Mouse (Mus musculus) kidney, embryonic 16.5 days (tissue): ENCODE measurements at regions not wholly inside any gene's neighbourhood (a gene's known extent, or its start where the extent isn't known, plus 50 kb on each side); places are given as distances from the start of the nearest gene placed in this dataset.

Source experiments
- ATAC-seq: fragments of 200-750 bp; cut with Nextera tagmentation; 2 replicates; pipeline ENCODE4 v1.8.0; 2017; ENCODE audit warnings: moderate TSS enrichment; ENCODE audit not compliant: low FRiP score, low TSS enrichment
- H3K27ac ChIP-seq: fragments of 300-500 bp; sonication (generic); 2 replicates; pipeline ENCODE4 v1.5.1; 2014; ENCODE audit warnings: low read length
- H3K27me3 ChIP-seq: fragments of 300-500 bp; sonication (generic); 2 replicates; pipeline ENCODE4 v1.6.1; 2014; ENCODE audit warnings: low read length, control low read depth, mixed read lengths; ENCODE audit not compliant: insufficient read depth
- H3K36me3 ChIP-seq: fragments of 300-500 bp; sonication (generic); 2 replicates; pipeline ENCODE4 v1.6.1; 2014; ENCODE audit warnings: low read length, control low read depth, mixed read lengths; ENCODE audit not compliant: insufficient read depth
- H3K4me1 ChIP-seq: fragments of 300-500 bp; sonication (generic); 2 replicates; pipeline ENCODE4 v1.6.1; 2014; ENCODE audit warnings: low read length, control low read depth, mixed read lengths; ENCODE audit not compliant: insufficient read depth
- H3K4me2 ChIP-seq: fragments of 300-500 bp; sonication (generic); replicated peaks from 2 replicates; pipeline ENCODE4 v1.6.1; 2014; ENCODE audit warnings: low read depth, low read length
- H3K4me3 ChIP-seq: fragments of 300-500 bp; sonication (generic); 2 replicates; pipeline ENCODE4 v1.5.1; 2014; ENCODE audit warnings: mild to moderate bottlenecking, low read length
- H3K9ac ChIP-seq: fragments of 300-500 bp; sonication (generic); replicated peaks from 2 replicates; pipeline ENCODE4 v1.6.1; 2014; ENCODE audit warnings: low read length
- H3K9me3 ChIP-seq: fragments of 300-500 bp; sonication (generic); 2 replicates; pipeline ENCODE4 v1.6.1; 2016; ENCODE audit warnings: low read length, control low read depth
- WGBS: fragments of 180-500 bp; shearing (Covaris S2); extraction: QIAGEN DNeasy Blood & Tissue Kit; methylation state at CpG from one replicate; pipeline ENCODE4 v1.1.7; 2014; 5-methylcytosine and 5-hydroxymethylcytosine counted together

DNA sequence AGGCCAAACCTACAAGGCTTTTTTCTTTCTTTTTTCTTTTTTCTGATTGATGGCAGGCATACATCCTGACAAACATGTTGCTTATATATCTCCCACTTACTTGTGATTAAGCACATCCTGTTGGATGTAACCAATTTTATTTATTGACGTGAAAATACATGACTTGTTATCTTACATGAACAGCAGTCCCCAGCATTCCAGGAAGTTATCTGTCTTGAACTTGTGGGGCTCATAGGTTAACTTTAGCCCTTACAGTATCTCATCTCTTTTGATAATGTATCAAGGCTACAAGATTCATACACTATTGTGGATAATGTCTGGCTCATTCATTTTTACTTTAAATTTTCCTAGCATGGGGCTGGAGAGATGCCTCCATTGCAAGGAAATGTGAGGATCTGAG lies 852.0 kb upstream of the Agtr1b start:
- Histone ChIP-seq H3K27ac (no peak overlapping the region), H3K9me3 (no peaks in the 10 kb centered on the region), H3K4me2 (no peak overlapping the region), H3K27me3 (no peaks in the 10 kb centered on the region), H3K4me1 (no peaks in the 10 kb centered on the region), H3K9ac (no peak overlapping the region), H3K36me3 (no peaks in the 10 kb centered on the region), H3K4me3 (no peak overlapping the region)
- ATAC-seq: no peak
- 74% methylated on average over 1 of the region's 1 CpGs for WGBS

DNA sequence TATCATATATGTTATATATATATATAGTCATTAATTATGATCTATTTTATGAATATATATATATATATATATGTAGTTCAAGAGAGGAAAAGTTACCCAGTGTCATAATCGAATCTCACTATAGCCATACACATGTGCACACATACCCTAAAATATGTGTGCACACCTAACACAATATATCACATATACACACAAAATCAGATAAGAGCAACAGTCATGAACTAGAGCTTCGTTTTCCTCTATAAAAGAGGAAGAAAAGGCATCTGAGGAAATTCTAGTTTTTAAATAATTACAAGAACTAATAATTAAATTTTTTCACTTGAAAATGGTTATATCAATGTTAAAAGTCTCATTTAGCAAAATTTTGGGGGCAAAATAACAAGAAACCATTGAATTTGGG lies 835.3 kb upstream of the Tbl1xr1 start:
- Histone ChIP-seq H3K36me3 (no peaks in the 10 kb centered on the region), H3K4me1 (no peaks in the 10 kb centered on the region), H3K27ac (no peak overlapping the region), H3K4me2 (no peak overlapping the region), H3K27me3 (no peaks in the 10 kb centered on the region), H3K9me3 (no peaks in the 10 kb centered on the region), H3K9ac (no peak overlapping the region), H3K4me3 (no peak overlapping the region)
- 87% methylated on average over 2 of the region's 2 CpGs for WGBS
- no peak for ATAC-seq

DNA sequence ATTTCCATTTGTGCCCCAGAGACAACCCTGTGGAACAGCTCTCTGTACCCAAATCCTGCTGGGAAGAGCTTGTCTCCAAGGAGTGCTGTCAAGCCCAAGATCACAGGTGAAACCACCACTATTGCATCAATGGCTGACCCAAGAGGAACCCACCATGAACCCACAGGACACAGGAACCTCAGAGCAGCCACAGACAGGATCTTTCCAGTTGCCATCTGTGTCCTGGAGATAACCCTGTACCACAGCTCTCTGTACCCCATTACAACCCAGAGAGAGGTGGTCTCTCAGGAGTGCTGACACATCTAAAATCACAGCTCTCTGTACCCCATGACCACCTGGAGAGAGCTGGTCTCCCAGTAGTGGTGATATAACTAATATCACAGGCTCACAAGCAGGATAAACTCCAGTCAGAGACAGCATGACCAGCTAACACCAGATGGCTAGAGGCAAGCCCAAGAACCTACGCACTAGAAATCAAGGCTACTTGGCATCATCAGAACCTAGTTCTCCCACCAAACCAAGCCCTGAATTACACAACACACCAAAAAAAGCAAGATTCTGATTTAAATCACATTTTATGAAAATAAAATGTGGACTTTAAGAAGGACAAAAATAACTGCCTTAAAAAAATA lies 820.2 kb upstream of the Tbl1xr1 start:
- no peaks in the 10 kb centered on the region for H3K4me1 ChIP-seq
- 96% methylated on average over 1 of the region's 1 CpGs for WGBS
- no peak for ATAC-seq
- H3K9me3 ChIP-seq: no peaks in the 10 kb centered on the region
- H3K4me3 ChIP-seq: no peak overlapping the region
- no peaks in the 10 kb centered on the region for H3K27me3 ChIP-seq
- H3K4me2 ChIP-seq: no peak overlapping the region
- H3K27ac ChIP-seq: no peak overlapping the region
- no peak overlapping the region for H3K9ac ChIP-seq
- H3K36me3 ChIP-seq: no peaks in the 10 kb centered on the region

- no peaks in the 10 kb centered on the region for H3K9me3 ChIP-seq
- H3K27ac ChIP-seq: no peak overlapping the region
- no peaks in the 10 kb centered on the region for H3K36me3 ChIP-seq
- H3K9ac ChIP-seq: no peak overlapping the region
- H3K4me2 ChIP-seq: no peak overlapping the region
- 92% methylated on average over 2 of the region's 2 CpGs for WGBS
- no peak for ATAC-seq
- no peaks in the 10 kb centered on the region for H3K4me1 ChIP-seq
- H3K4me3 ChIP-seq: no peak overlapping the region
- no peaks in the 10 kb centered on the region for H3K27me3 ChIP-seq
Measured at GRCm38 (mm10) chr3:21263317-21263716, 813.1 kb upstream of the Tbl1xr1 start.

DNA sequence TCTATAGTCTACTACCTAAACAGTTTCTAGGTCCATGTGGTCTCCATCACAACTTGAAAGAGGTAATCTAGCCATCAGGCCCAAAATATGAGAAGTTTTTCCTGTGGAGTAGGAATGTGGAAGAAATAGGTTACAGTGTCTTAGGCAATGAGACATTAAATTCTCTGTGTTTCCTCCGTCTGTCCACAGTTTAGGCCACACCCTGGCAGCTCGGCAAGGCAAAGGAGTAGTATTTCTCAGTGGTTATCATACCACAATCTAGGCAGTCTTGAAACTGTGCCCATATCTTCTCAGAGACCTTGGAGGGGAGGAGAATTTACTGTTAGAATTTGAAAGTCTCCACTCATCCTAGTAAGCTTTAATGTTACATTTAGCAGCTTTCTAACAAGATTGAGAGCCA lies 811.0 kb upstream of the Tbl1xr1 start:
- H3K27ac ChIP-seq: no peak overlapping the region
- ATAC-seq: no peak
- H3K4me3 ChIP-seq: no peak overlapping the region
- no peaks in the 10 kb centered on the region for H3K27me3 ChIP-seq
- H3K4me1 ChIP-seq: 0 out of 2 replicates have a peak, but pooled peaks cover 3% of the 10 kb centered on the region
- H3K36me3 ChIP-seq: no peaks in the 10 kb centered on the region
- H3K9me3 ChIP-seq: no peaks in the 10 kb centered on the region
- WGBS: 60% methylated on average over 2 of the region's 2 CpGs
- no peak overlapping the region for H3K9ac ChIP-seq
- H3K4me2 ChIP-seq: no peak overlapping the region

- WGBS: 34% methylated on average over 7 of the region's 7 CpGs
- no peak overlapping the region for H3K4me3 ChIP-seq
- H3K9ac ChIP-seq: no peak overlapping the region
- no peaks in the 10 kb centered on the region for H3K36me3 ChIP-seq
- 0 out of 2 replicates have a peak, but pooled peaks cover 3% of the 10 kb centered on the region for H3K4me1 ChIP-seq
- H3K27ac ChIP-seq: no peak overlapping the region
- no peaks in the 10 kb centered on the region for H3K9me3 ChIP-seq
- H3K27me3 ChIP-seq: no peaks in the 10 kb centered on the region
- ATAC-seq: peak; percentile 51; the same call in 1 of the 2 replicates
- H3K4me2 ChIP-seq: no peak overlapping the region
Measured at GRCm38 (mm10) chr3:21268429-21269129, 807.9 kb upstream of the Tbl1xr1 start.

GRCm38 (mm10) chr3:21269130-21269440 lies 807.4 kb upstream of the Tbl1xr1 start:
- Histone ChIP-seq H3K4me1 (0 out of 2 replicates have a peak, but pooled peaks cover 3% of the 10 kb centered on the region), H3K4me2 (no peak overlapping the region), H3K9me3 (no peaks in the 10 kb centered on the region), H3K36me3 (no peaks in the 10 kb centered on the region), H3K9ac (no peak overlapping the region), H3K27ac (no peak overlapping the region), H3K4me3 (no peak overlapping the region), H3K27me3 (no peaks in the 10 kb centered on the region)
- ATAC-seq: no peak
- WGBS: 42% methylated on average over 2 of the region's 2 CpGs

DNA sequence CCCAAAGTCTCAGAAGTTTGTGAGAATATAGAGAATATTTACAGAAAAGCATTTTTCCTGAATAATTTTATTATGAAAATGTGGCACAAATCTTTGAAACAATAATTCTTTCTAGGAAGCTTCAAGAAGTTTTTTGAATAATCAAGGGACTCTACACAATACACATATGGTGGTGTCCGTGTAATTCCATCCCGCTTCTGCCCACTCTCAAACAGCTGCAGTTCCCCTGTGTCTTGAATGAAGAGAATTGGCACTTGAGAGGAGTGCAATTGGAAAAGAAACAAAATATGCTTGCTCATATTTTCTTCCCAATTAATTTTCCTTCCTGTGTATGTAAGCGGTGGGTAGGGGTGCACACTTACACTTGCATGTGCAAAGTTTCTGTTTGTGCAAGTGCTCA lies 805.7 kb upstream of the Tbl1xr1 start:
- Histone ChIP-seq H3K4me2 (no peak overlapping the region), H3K27ac (no peak overlapping the region), H3K36me3 (no peaks in the 10 kb centered on the region), H3K9me3 (no peaks in the 10 kb centered on the region), H3K27me3 (no peaks in the 10 kb centered on the region), H3K4me1 (0 out of 2 replicates have a peak, but pooled peaks cover 3% of the 10 kb centered on the region), H3K9ac (no peak overlapping the region), H3K4me3 (no peak overlapping the region)
- WGBS: 89% methylated on average over 3 of the region's 3 CpGs
- no peak for ATAC-seq

- H3K4me2 ChIP-seq: no peak overlapping the region
- 89% methylated on average over 4 of the region's 4 CpGs for WGBS
- no peak overlapping the region for H3K9ac ChIP-seq
- H3K4me3 ChIP-seq: no peak overlapping the region
- ATAC-seq: no peak
- H3K36me3 ChIP-seq: no peaks in the 10 kb centered on the region
- 0 out of 2 replicates have a peak, but pooled peaks cover 3% of the 10 kb centered on the region for H3K4me1 ChIP-seq
- H3K27me3 ChIP-seq: no peaks in the 10 kb centered on the region
- no peak overlapping the region for H3K27ac ChIP-seq
- H3K9me3 ChIP-seq: no peaks in the 10 kb centered on the region
Measured at GRCm38 (mm10) chr3:21272219-21272618, 804.2 kb upstream of the Tbl1xr1 start.

DNA sequence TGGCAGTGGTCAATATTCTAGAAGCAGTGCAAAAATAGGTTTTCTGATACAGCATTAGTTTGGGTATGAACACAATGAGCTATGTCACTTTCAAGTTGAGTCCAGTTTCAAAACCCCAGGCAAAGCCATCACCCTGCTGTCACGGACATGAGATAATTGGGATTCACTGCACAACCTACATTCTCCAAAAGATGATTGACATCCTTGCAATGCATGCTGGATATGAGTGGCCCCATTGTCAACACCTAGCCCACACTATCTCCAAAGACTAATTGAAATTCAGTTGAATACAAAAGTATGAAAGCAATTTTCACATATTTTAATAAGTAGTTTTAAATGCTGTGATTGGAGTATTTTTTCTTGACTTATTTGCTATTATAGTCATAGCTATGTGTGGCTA lies 783.7 kb upstream of the Tbl1xr1 start:
- WGBS: 88% methylated on average over 1 of the region's 1 CpGs
- Histone ChIP-seq H3K27me3 (no peaks in the 10 kb centered on the region), H3K9me3 (no peaks in the 10 kb centered on the region), H3K4me3 (no peak overlapping the region), H3K9ac (no peak overlapping the region), H3K27ac (no peak overlapping the region), H3K36me3 (no peaks in the 10 kb centered on the region), H3K4me1 (no peaks in the 10 kb centered on the region), H3K4me2 (no peak overlapping the region)
- ATAC-seq: no peak
